Mouse (Mus musculus) layer of hippocampus, postnatal 10 days (tissue): ENCODE measurements at regions not wholly inside any gene's neighbourhood (a gene's known extent, or its start where the extent isn't known, plus 50 kb on each side); places are given as distances from the start of the nearest gene placed in this dataset.

Experiments used
- DNase-seq, 2 experiments: peaks; one replicate each; pipeline ENCODE4 v3.0.0; 2021; ENCODE audit warnings: low spot score in 2 of 2

DNA sequence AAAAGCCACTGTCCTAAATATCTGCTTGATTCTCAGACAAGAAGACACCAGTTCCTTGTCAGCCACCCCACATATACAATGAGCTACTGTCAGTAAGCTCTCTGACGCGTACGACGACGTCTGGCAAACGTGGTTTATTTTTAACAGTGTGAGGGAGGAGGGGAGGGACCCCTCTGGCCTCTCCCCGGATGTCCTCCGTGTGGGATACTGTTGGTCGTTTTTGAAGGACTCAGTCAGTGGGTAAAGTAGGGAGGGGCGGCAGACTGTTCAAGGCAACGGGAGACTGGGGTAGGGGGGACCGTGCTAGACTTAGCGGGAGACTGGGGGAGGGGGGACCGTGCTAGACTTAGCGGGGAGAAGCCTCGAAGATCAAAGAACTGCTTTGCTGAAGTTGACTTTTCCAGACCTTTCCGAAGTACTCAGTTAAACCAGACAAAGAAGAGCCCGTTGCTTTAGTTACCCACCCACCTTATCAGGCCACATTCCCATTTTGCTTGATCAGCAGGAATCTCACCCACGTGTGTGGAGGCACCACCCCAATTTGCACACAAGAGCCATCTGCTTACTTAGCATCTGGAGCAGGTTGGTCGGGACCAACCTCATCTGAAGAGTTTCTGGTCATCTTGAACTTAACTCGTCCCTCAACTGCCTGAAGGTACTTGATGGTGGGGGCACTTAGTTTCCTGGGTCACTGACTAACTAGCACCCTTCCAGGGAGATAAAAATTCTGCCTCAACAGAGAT lies 92.6 kb upstream of the Mark1 start:
- DNase-seq, result no peak

- DNase-seq, result no peak
Measured at GRCm38 (mm10) chr1:185089196-185089595, 89.8 kb upstream of the Mark1 start.

GRCm38 (mm10) chr1:185083191-185083590 lies 83.8 kb upstream of the Mark1 start:
- no peak for DNase-seq

DNA sequence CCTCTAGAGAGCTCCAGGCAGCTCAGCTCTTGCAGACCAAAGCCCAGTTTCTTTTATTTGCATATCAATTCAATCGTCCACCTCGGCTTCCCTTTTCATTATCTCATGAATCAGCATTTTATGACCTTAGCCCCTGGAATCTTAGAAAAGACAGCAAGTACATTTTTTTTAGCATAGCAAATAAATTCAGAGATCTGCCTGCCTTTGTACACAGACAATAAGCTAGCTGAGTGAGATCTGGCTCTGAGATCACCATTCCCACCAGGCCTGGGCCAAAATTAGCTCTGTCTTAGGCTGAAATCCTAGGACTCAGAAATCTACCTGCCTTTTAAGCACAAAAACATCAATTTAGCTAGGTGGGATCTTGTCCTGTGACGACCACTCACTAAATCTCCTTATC lies 80.7 kb upstream of the Mark1 start:
- DNase-seq, result no peak

DNA sequence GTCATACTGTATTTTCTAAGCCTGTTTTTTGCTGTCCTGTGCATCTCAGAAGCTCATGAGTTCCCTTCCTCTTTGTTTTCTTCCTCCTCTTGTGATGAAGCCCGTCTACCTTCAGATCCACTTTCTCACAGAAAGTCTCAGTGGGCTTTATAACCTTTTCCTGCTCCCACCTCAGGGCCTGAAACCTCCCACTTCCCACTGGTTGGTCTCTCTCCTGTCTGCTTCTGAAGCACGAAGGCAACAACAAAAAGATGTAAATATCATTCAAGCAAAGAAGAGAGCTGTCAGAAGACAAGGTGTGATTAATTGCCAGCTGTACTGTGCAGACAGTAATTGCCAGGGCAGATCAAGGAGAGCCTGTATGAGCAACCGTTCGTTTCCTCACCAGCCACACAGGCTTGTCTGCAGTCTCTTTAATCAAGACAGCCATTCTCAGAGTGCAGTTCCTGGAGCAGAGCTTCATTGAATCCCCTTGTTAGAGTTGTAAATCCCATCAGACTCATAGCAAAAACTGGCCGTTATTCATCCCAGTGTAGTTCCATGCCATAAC lies 80.0 kb upstream of the Mark1 start:
- no peak for DNase-seq

- DNase-seq, result no peak
Measured at GRCm38 (mm10) chr1:185074001-185074400, 74.6 kb upstream of the Mark1 start.

DNA sequence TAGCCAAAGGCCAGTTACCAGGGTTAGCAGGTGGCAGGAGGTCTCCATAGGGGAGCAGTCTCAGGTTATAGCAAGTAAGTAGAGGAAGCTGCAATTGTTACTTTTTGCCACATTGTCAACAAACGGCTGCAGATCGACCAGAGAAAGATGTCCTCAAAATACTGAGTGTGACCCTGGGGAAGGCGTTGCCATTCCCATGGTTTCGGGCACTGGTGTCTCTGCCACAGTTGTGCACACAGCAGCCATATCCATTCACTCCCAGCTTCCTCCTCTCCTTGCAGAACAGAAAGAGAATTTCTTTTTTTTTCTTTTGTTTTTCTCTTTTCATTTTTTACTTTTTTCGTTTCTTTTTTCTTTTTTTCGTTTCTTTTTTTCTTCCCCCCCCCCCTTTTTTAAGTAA lies 73.4 kb upstream of the Mark1 start:
- DNase-seq, result no peak

GRCm38 (mm10) chr1:185071566-185071965 lies 72.2 kb upstream of the Mark1 start:
- DNase-seq, result no peak

DNA sequence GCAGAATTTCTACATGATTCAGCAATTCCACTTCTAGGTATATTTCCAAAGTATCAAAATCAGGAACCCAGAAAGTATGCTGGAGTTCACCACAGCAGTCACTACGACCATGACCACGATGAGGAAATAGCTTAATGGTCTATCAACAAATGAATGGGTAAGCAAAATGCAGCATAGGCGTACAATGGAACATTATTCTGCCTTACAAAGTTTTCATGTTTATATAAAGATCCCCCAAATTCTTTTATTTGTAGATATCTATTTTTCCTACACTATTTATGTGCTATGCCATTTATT lies 71.4 kb upstream of the Mark1 start:
- no peak for DNase-seq

DNA sequence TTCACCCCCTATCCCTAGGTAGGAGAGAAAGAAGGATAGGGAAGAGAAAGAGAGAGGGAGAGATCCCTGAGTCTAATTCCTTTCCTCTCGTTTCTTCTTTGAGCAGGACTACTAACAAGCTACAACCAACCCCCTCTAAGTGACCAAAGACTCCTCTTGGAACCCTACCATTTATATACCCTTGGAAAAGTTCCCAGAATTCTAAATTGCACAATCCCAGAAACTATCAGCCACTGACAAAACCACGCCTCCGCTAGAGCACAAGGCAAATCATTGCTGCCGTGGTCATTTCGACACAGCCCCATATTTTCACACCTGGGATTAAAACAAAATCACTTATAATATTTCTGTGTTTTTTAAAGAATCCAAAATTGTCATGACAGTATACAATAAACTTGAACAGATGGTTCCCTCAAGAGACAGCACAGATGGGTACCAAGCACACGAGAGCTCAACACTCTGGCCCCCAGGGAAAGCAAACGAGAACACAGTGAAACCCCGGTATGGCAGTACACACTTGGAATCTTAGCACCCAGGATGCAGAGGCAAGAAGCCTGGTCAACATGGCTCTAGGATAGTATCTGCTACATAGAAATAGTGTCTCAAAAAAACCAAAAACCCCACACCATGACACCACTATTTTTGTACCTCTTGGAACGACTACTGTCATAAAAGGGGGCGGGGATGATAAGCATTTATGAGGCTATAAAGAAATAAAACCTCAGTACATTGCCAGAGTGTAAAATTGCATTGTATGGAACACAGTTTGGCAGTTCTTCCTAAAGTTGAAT lies 70.9 kb upstream of the Mark1 start:
- peak in 1 of 2 experiments; percentile 17 for DNase-seq

DNA sequence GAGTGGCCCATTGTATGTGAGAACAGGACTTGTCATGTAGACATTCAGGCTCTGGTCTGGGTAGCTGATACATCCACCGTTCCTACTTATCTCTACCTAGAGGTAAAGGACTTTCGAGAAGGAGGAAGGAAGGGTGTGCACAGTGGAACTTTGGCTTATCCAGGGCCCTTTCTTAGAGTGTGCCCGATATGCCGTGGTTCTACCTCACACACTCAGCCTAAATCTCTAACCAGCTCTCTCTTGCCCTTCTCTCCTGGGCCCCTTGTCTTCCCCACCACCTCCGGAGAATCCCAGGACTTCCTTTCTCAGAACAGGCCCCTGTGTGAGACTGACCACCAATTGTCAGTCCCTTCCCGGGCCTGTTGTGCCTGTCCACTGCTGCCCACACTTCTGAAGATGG lies 68.8 kb upstream of the Mark1 start:
- no peak for DNase-seq

- no peak for DNase-seq
Measured at GRCm38 (mm10) chr1:185067661-185068060, 68.3 kb upstream of the Mark1 start.

- DNase-seq, result no peak
Measured at GRCm38 (mm10) chr1:185065056-185065455, 65.7 kb upstream of the Mark1 start.

DNA sequence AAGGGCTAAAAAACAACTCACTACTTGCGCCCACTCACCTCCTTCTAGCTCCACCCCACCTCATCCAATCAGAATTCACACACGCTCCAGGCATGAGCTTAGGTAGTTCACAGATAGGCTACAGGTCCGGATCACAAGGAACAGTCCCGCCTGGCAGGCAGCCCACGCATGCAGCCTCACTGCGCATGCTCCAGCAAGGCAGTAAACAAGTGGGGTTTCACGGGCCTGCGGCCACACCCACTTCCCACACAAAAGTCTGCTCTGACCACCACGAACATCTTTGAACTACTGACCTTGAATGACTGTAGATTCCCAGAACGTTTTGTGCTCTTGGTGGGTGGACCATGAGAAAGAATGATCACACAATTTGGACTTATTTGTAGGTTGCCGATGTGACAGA lies 62.7 kb upstream of the Mark1 start:
- no peak for DNase-seq

- DNase-seq, result no peak
Measured at GRCm38 (mm10) chr1:185057443-185057842, 58.1 kb upstream of the Mark1 start.

DNA sequence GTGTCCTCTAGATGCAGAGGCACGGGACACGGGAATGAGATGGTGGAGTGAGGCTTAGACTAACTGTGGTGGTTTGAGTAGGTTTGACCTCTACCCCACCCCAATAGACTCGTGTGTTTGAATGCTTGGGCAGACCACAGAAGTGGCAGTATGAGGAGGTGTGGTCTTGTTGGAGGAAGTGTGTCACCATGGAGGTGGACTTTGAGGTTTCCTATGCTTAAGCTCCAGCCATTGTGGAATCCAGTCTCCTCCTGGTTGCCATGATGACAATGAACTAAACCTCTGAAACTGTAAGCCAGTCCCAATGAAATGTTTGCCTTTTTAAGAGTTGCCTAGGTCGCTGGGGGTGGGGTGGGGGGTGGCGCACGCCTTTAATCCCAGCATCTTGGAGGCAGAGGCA lies 53.3 kb upstream of the Mark1 start:
- DNase-seq, result no peak

DNA sequence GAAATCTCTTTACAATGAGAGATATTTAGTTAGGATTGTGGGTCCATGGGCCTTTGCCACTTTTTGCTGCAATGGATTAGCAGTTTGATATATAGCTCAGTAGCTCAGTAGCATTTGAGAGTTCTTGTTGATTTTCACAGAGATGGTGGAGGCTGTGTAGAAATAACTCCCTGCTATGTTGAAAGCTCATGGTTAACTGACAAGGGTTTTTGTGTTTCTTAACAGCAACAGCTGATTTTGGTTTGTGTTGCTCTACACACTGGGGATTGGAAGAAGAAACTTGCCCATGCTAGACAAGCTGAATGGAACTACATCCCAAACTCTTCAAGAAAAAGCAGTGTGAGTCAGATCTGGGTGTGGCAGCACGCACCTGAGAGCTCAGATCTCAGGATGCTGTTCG lies 50.6 kb upstream of the Mark1 start:
- no peak for DNase-seq
